Mouse (Mus musculus) kidney, postnatal 4 days (tissue): ENCODE measurements around the gene Chn2.
A peak's percentile ranks its signal among the peaks of the same experiment; 100 is the strongest.

Source experiments
- DNase-seq, 2 experiments: peaks; one replicate each; pipeline ENCODE4 v3.0.0; 2021; ENCODE audit warnings: mixed read lengths in 2 of 2

Chn2 gene

DNA sequence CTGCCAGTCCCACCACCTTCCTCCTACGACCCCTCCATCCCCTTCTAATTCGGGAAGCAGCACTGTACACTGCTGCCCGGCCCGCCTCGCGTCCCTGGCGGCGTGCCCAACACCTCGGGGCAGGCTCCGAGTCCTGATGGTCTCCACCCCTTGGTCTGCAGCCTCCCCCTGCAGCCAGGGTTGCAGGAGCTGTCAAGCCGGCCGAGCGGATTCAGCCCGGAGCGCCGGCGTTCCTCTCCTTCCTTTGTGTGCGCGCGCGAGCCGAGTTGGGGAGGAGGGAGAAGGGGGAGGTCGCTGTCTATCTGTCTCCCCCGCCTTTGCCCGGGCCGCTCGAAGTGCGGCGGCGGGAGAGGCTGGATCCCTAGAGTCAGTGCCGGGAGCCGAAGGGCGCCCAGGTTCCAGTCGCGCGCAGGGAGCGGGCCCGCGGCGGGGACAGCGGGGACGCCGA lies at the start of gene Chn2:
Gene Chn2 (plus strand): TSS at position 198 of the 448 bp plus-strand sequence.
- DNase-seq, result peak; percentile 79 to 87

DNA sequence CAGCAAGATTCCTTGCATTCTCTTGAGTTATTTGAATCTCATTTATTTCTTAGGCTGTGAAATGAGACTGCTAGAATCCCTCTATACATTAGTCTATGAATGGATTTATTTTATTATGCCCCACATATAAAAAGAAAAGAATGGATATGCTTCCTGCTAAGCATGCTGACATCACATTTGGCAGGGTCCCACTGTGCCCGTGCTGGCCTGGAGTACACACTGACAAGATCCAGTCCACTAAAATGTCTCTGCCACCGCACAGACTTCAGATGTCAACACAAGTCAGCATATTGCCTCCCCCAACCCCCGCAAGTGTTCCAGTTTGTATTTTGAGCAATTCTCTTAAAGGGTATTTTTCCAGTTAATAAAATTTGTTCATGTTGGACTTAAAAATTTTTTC lies 47.0 kb upstream of the Chn2 start:
- no peak for DNase-seq

DNA sequence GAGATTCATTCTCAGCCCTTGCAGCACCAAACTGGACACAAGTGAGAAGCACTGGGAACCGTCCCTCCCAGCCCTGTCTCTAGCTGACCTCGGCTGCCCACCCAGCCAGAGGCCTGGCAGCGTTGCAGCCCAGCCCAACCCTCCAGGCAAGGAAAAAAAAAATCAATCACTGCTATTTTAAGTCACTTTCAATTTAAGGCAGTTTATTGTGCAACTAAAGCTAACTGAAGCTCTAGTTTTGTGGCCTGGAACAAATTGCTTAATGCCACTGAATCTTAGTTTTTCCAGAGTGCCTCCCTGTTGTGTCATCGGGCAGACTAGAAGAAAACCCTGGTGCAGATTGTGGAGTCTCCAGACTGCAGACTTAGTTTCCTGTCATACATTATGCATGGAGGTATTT lies 43.8 kb upstream of the Chn2 start:
- DNase-seq, result peak in 1 of 2 experiments; percentile 19

DNA sequence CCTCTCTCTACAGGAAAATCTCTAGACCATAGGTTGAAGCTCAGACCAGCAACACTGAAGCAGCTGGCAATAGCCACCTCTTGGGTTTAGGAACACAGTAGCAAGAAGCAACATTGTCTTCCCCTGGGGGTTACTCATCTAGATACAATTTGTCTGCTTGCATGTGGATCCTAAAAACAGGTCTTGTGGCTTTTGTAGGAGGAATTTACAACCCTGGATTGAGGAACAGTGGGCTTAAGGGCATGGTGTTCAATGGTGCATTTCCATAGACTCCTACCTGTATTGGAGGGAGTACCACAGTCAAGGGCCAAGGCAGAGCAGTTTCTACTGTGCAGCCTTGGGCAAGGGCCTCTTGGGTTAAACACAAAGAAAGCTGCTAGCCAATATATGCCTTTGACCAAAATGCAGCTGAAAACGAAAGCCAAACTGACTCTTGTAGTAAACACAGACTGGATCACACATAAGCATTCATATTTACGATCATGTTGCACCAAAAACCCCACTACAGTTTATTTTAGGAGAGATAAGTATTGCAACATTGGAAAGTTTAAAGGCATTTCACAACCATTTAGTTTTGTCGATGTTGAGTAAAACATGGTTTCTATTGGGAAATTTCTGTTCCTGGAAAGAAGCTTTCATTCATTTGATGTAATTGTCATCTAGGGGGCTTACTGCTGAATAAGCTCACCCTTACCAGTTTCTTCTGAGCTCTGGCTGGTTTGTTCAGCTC lies 43.0 kb upstream of the Chn2 start:
- no peak for DNase-seq

DNA sequence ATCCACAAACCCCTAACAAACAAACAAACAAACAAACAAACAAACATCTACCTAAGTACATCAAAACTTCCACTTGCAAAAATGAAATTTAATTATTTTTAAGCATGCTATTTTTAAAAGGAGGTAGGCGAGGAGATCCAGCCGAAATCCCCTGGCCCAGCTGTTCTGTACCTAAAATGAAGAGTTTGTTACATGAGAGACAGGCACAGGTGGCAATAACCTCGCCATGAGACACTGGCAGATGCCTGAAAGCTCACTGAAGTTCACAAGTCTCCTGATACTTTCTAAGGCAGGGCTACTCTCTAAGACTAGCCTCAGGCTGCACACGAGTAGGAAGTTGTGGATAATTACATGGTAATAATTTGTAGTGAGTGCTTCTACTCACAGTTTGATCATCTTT lies 34.1 kb upstream of the Chn2 start:
- no peak for DNase-seq

DNA sequence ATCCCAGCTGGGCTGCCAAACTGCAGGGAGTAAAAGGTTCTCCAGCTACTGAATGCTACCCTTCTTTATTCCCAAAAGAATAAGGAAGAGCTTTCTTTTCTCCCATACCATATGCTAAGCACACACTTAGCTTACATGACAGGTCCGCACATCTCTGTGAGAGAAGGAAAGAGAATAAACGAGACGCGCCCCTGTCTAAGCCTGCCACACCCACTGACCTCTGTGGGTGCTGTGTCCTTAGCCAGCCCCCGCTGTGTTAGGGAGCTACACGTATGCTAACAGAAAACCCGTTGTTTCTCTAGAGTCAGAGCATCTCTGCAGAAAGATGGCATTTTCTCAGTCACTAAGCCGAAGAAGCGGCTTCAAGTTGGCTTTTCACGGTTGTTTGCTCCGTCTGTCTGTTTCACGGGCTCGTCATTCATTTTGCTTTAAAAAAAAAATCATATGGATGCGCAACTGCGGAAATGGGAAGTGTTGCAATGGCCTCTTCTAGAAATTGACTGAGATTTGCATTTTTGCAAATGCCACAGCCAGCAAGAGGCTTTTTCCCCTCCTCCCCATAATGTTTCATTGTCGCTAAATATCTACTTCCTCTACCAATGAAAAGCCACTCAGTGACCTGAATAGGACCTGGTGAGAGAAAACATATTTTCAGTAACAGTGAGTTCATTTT lies 30.8 kb upstream of the Chn2 start:
- DNase-seq, result no peak

DNA sequence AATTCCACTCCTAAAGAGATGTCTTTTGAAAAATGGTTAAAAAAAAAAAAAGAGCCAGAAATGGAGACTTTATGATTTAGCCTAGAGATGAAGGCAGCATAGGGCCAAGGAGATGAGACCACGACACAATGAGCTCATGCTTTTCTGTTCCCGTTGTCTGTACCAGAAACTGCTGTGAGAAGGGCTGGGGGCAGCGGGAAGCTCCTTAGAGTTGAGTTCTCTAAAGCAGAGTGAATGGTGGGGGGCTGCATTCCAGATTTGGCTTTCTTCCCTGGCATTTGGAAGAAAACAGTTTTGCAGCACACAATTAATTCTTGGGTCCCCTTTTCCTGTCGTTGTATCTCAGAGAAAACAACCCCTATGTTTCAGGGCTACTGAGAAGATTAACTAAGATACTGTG lies 30.1 kb upstream of the Chn2 start:
- no peak for DNase-seq

DNA sequence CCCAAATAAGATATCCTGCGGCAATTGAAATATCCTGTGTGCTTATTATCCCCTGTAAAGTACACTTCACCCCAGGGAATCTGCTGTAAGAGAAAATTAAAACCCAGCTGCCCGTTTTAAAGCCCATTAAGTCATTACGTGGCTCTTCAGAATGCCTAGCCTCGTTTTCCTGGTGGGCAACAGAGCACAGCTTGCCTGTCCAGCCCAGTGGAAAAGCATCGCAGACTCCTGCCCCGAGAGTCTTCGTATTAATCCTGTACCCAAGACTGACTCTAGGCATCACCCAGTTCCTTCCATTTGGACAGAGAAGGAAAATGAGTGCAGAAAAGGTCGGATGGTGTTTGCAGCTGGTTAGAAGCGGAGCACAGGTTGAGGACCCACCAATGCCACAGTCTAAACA lies 29.0 kb upstream of the Chn2 start:
- no peak for DNase-seq

DNA sequence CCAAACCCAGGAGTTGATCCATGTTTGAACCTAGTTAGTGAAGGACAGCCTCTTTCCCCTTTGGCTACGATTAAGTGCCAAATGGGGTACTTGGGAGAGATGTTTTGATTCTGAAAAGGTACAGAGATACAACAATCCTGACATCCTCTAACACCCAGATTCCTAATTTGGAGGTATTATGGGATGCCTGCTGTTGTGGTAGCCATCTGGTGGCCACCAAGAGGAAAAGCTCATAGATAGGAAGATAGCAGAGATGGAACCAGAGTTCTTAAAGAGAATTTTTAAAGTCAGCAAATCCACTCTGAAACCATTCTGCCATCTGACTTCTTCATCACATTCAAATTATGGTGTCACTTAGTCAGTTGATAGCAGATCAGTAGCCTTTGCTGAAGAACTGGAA lies 27.2 kb upstream of the Chn2 start:
- DNase-seq, result no peak

DNA sequence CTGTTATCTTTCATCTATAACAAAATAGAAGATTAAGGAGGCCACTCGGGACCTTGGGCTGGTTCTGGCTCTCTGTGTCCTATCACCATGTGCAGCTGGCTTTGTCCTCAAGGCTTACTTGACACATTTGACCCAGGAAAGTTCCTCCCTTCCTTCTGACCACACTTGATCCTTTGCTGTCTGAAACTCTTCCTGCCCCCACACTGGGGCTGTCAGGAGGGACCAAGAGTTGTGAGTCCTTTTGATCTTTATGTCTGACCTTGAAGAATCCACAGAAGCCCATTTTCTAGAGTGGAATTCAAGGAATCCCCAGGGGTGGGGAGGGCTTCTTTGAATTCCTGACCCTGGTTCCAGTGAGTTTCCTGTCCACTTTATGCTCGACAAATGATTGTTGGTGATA lies 21.3 kb upstream of the Chn2 start:
- peak; percentile 18 to 39 for DNase-seq

DNA sequence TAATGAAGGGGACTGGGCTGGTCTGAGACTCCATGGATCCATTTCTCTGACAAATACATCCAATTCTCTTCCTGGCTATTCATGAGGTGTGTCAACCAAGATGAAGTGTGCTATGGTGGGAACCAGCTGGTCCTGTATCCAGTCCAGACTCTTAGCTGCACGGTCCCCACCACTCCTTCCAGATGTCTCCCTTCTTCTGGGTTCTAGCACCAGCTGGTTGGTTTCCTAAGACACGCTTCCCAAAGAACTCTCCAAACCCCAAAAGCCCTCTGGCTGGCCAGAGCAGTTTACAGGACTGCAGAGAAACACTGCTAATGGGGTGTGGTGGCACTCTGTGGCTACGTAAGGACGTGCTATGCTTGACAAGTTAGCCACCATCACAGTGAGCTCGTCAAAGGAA lies 20.5 kb upstream of the Chn2 start:
- peak; percentile 19 to 21 for DNase-seq

DNA sequence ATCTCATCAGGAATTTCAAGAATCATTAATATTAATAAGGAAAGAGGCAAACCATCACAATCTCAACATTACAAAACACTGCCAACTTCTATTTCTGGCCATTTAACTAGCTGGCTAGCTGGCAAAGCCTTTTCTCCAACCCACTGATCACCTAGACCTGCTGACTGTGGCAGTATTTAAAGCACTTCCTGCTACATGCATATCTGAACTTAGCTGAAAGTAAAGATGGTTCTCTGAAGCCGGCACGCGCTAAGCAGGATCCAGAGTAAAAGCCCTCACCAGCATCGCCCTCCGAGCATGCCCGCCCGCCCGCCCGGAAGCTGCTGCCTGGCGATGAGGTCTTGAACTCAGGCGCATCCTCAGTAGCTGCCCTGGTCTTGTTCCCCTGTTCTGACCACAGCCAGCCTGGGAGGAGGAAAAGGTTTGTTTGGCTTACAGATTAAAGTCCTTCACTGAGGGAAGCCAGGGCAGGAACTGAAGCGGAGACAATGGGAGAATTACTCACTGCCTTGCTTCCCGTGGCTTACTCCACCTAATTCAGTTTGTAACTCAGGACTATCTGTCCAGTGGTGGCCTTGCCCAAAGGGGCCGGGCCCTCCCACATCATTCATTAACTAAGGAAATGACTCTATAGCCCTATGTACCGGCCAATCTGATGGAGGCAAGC lies 18.1 kb upstream of the Chn2 start:
- DNase-seq, result peak; percentile 42 to 69

DNA sequence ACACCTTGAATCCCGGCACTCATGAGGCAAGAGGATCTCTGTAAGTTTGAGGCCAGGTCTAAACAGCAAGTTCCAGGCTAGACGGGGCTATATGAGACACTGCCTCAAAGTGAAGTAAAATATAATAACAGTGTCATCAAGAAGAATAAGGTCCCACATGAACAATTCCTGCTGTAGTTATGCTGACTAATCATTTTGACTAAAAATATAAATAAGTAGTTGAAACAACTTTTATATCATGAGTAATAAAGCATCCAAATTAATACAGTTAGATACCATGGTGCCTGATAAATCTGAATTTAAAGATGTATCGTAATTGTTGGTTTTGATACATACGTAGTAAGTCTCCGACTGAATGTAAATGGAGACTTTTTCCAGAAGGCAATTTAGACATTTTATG lies 15.5 kb upstream of the Chn2 start:
- no peak for DNase-seq

DNA sequence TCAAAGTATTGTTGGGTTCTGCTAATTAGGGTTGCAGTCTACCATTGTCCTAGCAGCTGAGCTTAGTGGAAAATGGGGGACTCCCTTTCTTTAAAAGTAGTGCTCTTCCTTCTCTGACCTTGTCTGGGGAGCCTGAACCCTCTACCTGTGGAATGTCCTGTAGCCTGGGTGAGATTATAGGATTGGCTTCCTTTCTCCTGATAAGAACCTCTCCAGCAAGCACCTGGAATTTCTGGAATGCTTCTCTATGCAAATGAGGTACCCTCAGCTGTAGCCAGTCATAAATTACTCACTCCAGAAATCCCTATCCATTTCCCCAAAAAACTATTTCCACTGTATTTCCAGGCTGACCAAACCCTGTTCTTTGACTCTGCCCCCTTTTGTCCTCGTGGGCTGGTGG lies 10.6 kb upstream of the Chn2 start:
- DNase-seq, result no peak

DNA sequence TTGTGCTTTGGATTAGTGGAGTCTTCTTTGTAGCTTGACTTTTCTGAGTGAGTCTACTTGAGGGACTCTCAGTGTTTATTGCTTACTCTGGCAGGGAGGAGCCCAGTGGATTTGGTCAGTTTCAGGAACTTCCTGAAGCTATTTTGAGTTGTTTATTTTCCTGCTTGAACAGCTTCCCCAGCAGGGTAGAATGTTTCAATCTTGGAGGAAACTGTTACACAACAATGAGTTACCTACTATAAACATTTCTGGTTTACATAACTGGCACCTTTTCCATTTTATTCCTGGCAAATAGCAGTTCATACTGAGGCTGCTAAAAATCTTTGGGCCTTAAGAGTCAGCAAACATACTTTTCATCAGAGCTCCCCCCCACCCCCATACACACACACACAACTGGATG lies 9.0 kb upstream of the Chn2 start:
- DNase-seq, result no peak

DNA sequence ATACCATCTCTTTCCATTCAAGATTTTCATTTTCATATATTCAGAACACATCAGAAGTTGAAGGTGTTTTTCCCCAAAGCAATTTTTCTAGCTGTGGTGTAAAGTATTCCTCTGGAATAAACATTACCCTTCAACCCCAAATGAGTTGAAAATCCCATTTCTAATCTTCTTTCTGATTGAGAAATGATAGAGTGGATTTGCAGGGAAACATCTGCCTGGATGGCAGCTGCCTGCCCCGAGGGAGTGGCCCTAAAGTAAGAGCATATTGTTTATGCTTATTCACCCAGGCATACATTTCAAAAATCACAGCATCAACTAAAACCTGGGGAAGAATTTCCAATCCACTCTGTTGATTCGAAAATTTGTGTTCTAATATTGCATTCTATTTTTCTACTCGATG lies 8.6 kb upstream of the Chn2 start:
- no peak for DNase-seq

DNA sequence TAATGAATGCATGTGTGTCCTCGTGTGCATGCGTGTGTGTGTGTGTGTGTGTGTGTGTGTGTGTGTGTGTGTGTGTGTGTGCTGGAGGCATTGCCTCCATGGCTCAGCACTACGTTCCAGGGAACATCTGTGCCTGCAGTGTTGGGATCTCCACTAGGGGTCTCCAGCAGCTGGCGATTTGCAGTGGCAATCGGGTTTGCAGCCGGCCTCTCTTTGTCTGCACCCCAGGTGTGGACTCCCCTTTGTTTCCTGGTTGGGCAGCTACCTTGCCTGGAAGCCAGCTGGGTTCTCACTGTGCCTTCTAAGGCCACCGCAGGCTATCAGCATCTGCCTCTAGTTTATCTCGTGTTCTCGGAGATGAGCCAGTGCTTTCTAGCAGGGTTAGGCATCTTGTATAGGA lies 4.9 kb upstream of the Chn2 start:
- peak; percentile 86 to 89 for DNase-seq

DNA sequence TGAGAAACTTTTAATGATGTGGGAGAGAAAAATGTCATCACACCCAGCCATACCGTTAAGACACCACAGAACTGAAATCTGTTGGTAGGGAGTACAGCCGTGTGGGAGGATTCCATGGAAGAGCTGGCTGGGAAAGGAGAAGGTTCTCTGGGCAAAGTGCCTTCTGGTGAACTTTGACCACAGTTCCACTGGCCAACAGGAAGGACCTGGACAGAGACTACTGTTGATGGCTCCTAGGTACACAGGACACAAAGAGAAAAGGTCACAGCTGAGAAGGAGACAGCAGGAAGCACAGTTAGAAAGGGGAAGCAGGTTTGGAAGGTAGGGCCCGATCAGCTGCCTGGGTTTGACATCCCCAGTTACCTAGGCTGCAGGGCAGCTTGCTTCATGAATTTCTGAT lies 3.8 kb upstream of the Chn2 start:
- peak in 1 of 2 experiments; percentile 25 for DNase-seq

DNA sequence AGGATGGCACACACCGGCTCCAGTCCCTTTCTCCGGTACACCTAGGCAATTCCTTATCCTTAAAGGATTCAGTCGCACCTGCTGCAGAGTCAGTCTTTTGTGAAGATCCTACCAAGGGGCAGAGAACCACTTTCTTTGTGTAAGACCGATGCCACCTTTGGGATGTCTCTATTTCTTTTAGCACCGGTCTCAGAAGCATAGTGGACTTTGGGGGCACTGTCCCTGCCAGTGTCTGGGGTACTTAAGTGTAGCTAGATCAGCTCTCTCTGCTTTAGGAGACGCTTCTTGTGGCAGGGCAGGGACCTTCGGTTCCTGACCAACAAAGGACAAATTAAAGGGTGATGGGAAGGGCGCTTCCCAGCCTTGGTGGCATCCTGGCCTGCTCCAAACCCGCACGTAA lies 488 bp upstream of the Chn2 start:
- peak in 1 of 2 experiments; percentile 22 for DNase-seq

DNA sequence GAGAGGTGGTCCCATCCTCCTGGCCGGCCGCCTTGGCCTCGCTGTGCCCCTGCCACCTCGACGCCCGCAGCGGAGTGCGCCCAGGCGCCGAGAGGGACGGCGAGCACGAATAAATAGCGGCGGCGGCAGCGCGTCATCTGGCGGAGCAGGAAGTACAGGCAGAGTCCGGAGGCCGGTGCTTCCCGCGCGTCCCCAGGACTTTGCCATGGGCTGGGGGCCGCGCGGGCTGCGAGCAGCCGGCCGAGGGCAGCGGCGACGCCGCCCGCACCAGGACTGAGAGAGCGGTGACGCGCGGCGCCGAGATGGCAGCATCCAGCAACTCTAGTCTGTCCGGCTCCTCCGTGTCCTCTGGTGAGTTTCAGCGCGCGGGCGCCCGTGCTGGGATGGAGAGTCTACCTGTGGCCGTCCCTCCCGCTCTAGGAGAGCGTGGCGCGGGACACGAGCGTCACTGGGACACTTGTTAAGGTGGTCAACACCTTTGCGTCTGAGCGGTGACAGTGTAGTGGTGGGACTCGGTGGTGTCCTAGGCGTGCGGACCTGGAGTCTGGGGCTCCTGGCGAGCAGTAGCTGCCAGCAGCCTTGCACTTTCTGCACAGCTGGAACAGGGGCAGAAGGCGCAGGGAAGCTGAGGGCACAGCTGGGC lies 572 bp downstream of the Chn2 start:
- peak; percentile 79 to 88 for DNase-seq

DNA sequence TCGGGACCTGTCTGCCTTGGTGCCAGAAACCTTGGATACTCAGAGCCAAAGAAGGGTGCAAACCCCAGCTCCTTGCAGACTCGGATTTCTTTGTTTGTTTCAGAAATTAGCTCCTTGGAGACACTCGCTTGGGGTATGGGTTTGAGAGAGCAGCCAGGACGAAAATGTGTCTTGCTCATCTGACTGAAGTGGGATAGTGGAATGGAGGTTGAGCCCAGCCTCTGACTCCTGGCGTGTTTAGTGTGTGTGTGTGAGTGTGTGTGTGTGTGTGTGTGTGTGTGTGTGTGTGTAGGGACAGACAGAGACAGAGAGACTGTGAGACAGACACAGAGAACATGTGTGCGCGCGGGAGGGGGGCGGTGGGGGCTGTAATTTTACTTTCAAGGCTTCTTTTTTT lies 1.1 kb downstream of the Chn2 start:
- no peak for DNase-seq

DNA sequence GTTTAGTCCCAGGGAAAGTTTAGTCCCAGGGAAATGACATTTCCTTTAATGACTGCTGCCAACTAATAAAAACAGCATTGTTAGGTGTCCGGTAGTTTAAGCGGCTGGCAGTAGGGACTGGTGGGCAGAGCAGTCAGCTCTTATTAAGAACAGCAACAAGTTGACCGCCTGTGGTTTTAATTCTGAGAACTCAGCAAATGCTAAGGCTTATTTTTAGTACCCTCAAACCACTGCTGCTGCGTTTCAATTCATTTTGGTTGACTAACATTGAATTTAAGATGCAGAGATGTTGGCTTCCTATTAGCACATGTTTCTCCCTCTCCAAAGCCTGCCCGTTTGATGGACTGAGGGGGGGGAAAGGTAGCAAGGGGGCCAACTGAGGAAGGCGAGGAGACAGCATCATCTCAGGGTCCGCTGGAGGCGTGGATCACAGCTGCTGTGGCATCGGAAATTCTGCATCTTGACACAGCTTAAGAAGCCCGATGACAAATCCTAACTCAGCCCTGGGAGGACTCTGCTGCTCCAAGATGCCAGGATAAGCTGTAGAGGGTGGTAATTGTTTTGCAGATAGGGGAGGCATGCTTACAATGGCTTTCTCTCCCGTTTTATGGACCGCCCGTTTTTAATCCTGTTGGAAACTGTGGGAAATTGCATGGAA lies 2.2 kb downstream of the Chn2 start:
- no peak for DNase-seq

DNA sequence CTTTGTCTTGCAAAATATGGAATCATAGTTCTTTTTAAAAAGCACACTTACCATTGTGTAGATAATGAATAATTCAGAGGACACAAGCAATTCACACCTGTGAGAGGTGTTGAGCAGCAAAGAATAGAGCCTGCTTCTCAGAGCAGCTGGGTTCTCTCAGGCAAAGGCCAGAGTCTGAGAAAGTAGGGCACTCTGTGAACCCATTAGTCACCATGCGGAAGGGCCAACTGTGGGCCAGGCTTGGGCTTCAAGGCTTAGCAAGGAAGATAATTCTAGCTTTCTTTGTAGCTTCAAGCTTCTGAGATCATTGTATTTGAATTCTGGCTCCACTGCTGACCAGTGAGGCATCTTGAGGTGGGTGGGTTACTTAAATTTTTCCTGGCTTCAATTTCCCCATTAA lies 2.8 kb downstream of the Chn2 start:
- no peak for DNase-seq
